Mouse (Mus musculus): ENCODE measurements at regions not wholly inside any gene's neighbourhood (a gene's known extent, or its start where the extent isn't known, plus 50 kb on each side); places are given as distances from the start of the nearest gene placed in this dataset.

- DNase-seq (ENCODE audit: extremely low read depth, low read depth, low spot score), result no peak
- no peaks in the 10 kb centered on the region for H3K79me2 ChIP-seq (ENCODE audit: control insufficient read depth, insufficient read depth, low read length)
- no peak overlapping the region for H3K27ac ChIP-seq (replicated peaks; ENCODE audit: insufficient read depth, low read depth, low read length)
- no peak overlapping the region for H3K4me3 ChIP-seq (ENCODE audit: insufficient read depth, low read depth, low read length)
- no peaks in the 10 kb centered on the region for H3K36me3 ChIP-seq (ENCODE audit: control insufficient read depth, insufficient read depth, low read length)
- 62% methylated on average over 3 of the region's 3 CpGs for WGBS
- no peaks in the 10 kb centered on the region for H3K27me3 ChIP-seq (ENCODE audit: control insufficient read depth, insufficient read depth, low read length)
- TF ChIP-seq POLR2A (IDR thresholded peaks at IDR 0.05; ENCODE audit: extremely low read depth, insufficient read depth, low read length), result no peak
- no peak for TF ChIP-seq CTCF (IDR thresholded peaks at IDR 0.05; ENCODE audit: low read depth, low read length)
- H3K9ac ChIP-seq (ENCODE audit: low read depth, low read length), result no peak overlapping the region
- no peaks in the 10 kb centered on the region for H3K4me1 ChIP-seq (ENCODE audit: control insufficient read depth, insufficient read depth, low read length)
These were observed 230.7 kb downstream of the Ajap1 start for GRCm38 (mm10) chr4:153251943-153252342.

DNA sequence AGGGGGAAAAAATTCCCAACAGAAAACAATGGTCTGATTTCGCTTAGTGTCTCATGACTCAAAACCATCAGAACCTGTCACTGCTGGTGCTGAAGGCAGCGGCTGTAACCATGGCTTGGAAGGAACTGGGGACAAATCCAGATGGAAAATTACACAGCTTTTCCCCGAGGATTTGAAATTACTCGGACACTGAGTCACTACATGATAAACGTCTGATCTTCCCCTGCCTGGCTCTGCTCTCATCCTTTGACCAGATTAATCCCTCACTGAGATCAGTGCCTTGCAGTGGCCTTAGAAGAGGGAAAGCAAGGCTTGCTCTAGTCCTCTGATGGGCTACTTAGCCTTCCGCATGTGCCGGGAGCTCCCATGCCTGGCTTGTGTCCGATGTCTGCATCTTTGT is 231.3 kb downstream of the Ajap1 start:
- Histone ChIP-seq H3K4me3 (ENCODE audit: insufficient read depth, low read depth, low read length) (no peak overlapping the region), H3K36me3 (ENCODE audit: control insufficient read depth, insufficient read depth, low read length) (no peaks in the 10 kb centered on the region), H3K27ac (replicated peaks; ENCODE audit: insufficient read depth, low read depth, low read length) (no peak overlapping the region), H3K4me1 (ENCODE audit: control insufficient read depth, insufficient read depth, low read length) (no peaks in the 10 kb centered on the region), H3K27me3 (ENCODE audit: control insufficient read depth, insufficient read depth, low read length) (no peaks in the 10 kb centered on the region), H3K79me2 (ENCODE audit: control insufficient read depth, insufficient read depth, low read length) (no peaks in the 10 kb centered on the region), H3K9ac (ENCODE audit: low read depth, low read length) (no peak overlapping the region)
- no peak for DNase-seq (ENCODE audit: extremely low read depth, low read depth, low spot score)
- WGBS, result 73% methylated on average over 8 of the region's 8 CpGs
- no peak for TF ChIP-seq POLR2A (IDR thresholded peaks at IDR 0.05; ENCODE audit: extremely low read depth, insufficient read depth, low read length)
- no peak for TF ChIP-seq CTCF (IDR thresholded peaks at IDR 0.05; ENCODE audit: low read depth, low read length)

DNA sequence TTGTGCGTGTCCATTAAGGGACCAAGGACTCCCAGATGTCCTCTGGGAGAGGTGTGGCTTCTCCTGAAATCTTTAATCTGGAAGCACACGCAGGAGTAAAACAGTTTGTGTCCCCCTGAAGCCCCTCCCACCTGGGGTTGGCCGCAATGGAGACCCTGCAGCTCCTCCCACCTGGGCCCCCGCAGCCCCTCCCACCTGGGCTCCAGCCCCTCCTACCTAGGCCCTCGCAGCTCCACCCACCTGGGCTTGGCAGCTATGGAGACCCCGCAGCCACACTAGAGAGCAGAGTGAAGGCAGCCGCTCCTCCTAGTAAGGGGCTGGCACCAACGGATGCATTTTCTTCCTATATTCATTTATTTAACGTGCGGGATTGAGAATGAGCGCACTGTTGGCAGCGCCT is 245.9 kb downstream of the Ajap1 start:
- no peaks in the 10 kb centered on the region for H3K79me2 ChIP-seq (ENCODE audit: control insufficient read depth, insufficient read depth, low read length)
- 18% methylated on average over 12 of the region's 12 CpGs for WGBS

DNA sequence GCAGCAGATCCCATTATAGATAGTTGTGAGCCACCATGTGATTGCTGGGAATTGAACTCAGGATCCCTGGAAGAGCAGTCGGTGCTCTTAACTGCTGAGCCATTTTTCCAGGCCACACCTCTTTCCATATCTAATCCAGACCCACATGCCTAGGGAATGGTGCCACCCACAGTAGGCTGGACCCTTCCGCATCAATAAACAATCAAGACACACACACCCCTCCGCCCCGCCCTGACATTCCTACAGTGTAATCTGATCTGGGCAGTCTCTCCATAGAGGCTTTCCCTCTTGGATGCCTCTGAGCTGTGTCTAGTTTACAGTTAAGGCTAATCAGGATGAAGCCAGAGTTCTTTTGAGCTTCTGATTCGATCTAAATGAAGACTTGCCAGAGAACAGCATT is 248.8 kb downstream of the Ajap1 start:
- Histone ChIP-seq H3K36me3 (ENCODE audit: control insufficient read depth, insufficient read depth, low read length) (no peaks in the 10 kb centered on the region), H3K4me1 (ENCODE audit: control insufficient read depth, insufficient read depth, low read length) (no peaks in the 10 kb centered on the region), H3K27ac (replicated peaks; ENCODE audit: insufficient read depth, low read depth, low read length) (no peak overlapping the region), H3K27me3 (ENCODE audit: control insufficient read depth, insufficient read depth, low read length) (no peaks in the 10 kb centered on the region), H3K9ac (ENCODE audit: low read depth, low read length) (no peak overlapping the region), H3K4me3 (ENCODE audit: insufficient read depth, low read depth, low read length) (no peak overlapping the region), H3K79me2 (ENCODE audit: control insufficient read depth, insufficient read depth, low read length) (no peaks in the 10 kb centered on the region)
- WGBS, result 69% methylated on average over 5 of the region's 5 CpGs
- TF ChIP-seq POLR2A (IDR thresholded peaks at IDR 0.05; ENCODE audit: extremely low read depth, insufficient read depth, low read length), result no peak
- no peak for TF ChIP-seq CTCF (IDR thresholded peaks at IDR 0.05; ENCODE audit: low read depth, low read length)
- no peak for DNase-seq (ENCODE audit: extremely low read depth, low read depth, low spot score)

More for the DNA sequence above, 245.9 kb downstream of the Ajap1 start:
- Histone ChIP-seq H3K4me3 (ENCODE audit: insufficient read depth, low read depth, low read length) (no peak overlapping the region), H3K36me3 (ENCODE audit: control insufficient read depth, insufficient read depth, low read length) (no peaks in the 10 kb centered on the region), H3K27ac (replicated peaks; ENCODE audit: insufficient read depth, low read depth, low read length) (no peak overlapping the region), H3K4me1 (ENCODE audit: control insufficient read depth, insufficient read depth, low read length) (no peaks in the 10 kb centered on the region), H3K9ac (ENCODE audit: low read depth, low read length) (no peak overlapping the region), H3K27me3 (ENCODE audit: control insufficient read depth, insufficient read depth, low read length) (no peaks in the 10 kb centered on the region)
- no peak for DNase-seq (ENCODE audit: extremely low read depth, low read depth, low spot score)
- TF ChIP-seq CTCF (IDR thresholded peaks at IDR 0.05; ENCODE audit: low read depth, low read length) (no peak), POLR2A (IDR thresholded peaks at IDR 0.05; ENCODE audit: extremely low read depth, insufficient read depth, low read length) (no peak)

GRCm38 (mm10) chr4:153229221-153229620 is 253.4 kb downstream of the Ajap1 start:
- H3K27ac ChIP-seq (replicated peaks; ENCODE audit: insufficient read depth, low read depth, low read length), result no peak overlapping the region
- H3K4me3 ChIP-seq (ENCODE audit: insufficient read depth, low read depth, low read length), result no peak overlapping the region
- 57% methylated on average over 5 of the region's 5 CpGs for WGBS
- no peaks in the 10 kb centered on the region for H3K79me2 ChIP-seq (ENCODE audit: control insufficient read depth, insufficient read depth, low read length)
- no peaks in the 10 kb centered on the region for H3K4me1 ChIP-seq (ENCODE audit: control insufficient read depth, insufficient read depth, low read length)
- H3K27me3 ChIP-seq (ENCODE audit: control insufficient read depth, insufficient read depth, low read length), result no peaks in the 10 kb centered on the region
- no peak for TF ChIP-seq POLR2A (IDR thresholded peaks at IDR 0.05; ENCODE audit: extremely low read depth, insufficient read depth, low read length)
- TF ChIP-seq CTCF (IDR thresholded peaks at IDR 0.05; ENCODE audit: low read depth, low read length), result no peak
- no peak for DNase-seq (ENCODE audit: extremely low read depth, low read depth, low spot score)
- H3K36me3 ChIP-seq (ENCODE audit: control insufficient read depth, insufficient read depth, low read length), result no peaks in the 10 kb centered on the region
- H3K9ac ChIP-seq (ENCODE audit: low read depth, low read length), result no peak overlapping the region

DNA sequence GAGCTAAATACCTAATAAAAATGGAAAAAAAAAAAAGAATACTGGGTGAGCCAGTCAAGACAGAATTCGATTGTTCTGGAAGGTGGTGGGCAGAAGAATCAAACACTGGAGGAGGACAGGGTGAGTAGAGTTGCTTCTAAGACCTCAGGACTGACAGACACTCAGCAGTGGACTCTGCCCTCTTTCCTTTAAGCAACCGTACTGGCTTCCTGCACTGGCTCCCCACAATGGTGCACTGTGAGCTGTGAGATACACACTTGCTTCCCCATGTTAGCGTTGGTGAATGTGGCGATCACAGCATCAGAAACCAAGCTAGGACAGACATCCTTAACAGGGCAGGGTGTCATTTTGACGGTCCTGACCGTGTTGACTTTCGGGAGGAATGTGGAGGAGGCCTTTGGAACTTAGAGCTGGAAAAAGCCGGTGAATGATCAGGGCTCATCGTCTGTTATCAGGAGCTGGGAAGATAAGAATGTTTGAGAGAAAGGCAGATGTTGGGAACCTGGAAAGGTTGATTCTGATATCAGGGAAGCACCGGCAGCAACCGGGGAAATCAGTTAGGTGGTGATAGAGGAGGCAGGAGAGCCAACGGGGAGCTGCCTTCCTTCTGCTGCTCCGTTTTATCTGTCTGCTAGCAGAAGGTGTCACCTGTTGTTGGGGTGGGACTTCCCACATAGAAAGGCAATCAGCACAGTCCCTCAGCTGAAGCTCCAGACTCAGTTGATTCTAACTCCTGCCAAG is 254.8 kb downstream of the Ajap1 start:
- no peak overlapping the region for H3K27ac ChIP-seq (replicated peaks; ENCODE audit: insufficient read depth, low read depth, low read length)
- H3K9ac ChIP-seq (ENCODE audit: low read depth, low read length), result no peak overlapping the region
- 22% methylated on average over 13 of the region's 13 CpGs for WGBS
- DNase-seq (ENCODE audit: extremely low read depth, low read depth, low spot score), result peak; percentile 9
- H3K79me2 ChIP-seq (ENCODE audit: control insufficient read depth, insufficient read depth, low read length), result no peaks in the 10 kb centered on the region
- H3K4me3 ChIP-seq (ENCODE audit: insufficient read depth, low read depth, low read length), result no peak overlapping the region
- H3K4me1 ChIP-seq (ENCODE audit: control insufficient read depth, insufficient read depth, low read length), result no peaks in the 10 kb centered on the region
- no peaks in the 10 kb centered on the region for H3K27me3 ChIP-seq (ENCODE audit: control insufficient read depth, insufficient read depth, low read length)
- TF ChIP-seq POLR2A (IDR thresholded peaks at IDR 0.05; ENCODE audit: extremely low read depth, insufficient read depth, low read length) (no peak), CTCF (IDR thresholded peaks at IDR 0.05; ENCODE audit: low read depth, low read length) (no peak)
- no peaks in the 10 kb centered on the region for H3K36me3 ChIP-seq (ENCODE audit: control insufficient read depth, insufficient read depth, low read length)

All from liver, adult 2 months (tissue).